Mouse (Mus musculus) lung, adult 2 months (tissue): ENCODE measurements around the gene Ggta1.

Source experiments
- CTCF ChIP-seq: fragments of 200-500 bp; IDR thresholded peaks from 2 replicates; pipeline ENCODE4 v1.5.1; 2011; ENCODE audit warnings: mild to moderate bottlenecking, low read length, control low read depth; ENCODE audit not compliant: insufficient read depth
- POLR2A ChIP-seq: fragments of 200-500 bp; IDR thresholded peaks from 2 replicates; pipeline ENCODE4 v1.6.1; 2011; ENCODE audit warnings: low read depth, mild to moderate bottlenecking, control low read depth, low read length, borderline replicate concordance; ENCODE audit errors: extremely low read depth

- TF ChIP-seq CTCF = no peak
- no peak for TF ChIP-seq POLR2A
Observed at GRCm38 (mm10) chr2:35508597-35509342, 45.7 kb upstream of the Ggta1 start.
